Mouse (Mus musculus) stomach, postnatal 0 days (tissue): ENCODE results near the gene Zfp882. TPM values are rescaled to one million over a fixed set of nuclear protein-coding genes. Genes with fewer than 3 reads are reported as not detected.

Experiments
- ATAC-seq: fragments of 200-750 bp; cut with Nextera tagmentation; 2 replicates; pipeline ENCODE4 v1.8.0; 2017; ENCODE audit not compliant: low FRiP score, low TSS enrichment
- DNase-seq: peaks from one replicate; pipeline ENCODE4 v3.0.0-alpha.2; 2016; ENCODE audit warnings: low spot score
- H3K27ac ChIP-seq: fragments of 300-500 bp; sonication (generic); replicated peaks from 2 replicates; pipeline ENCODE4 v1.5.1; 2014; ENCODE audit warnings: mild to moderate bottlenecking, control low read depth
- H3K27me3 ChIP-seq: fragments of 300-500 bp; sonication (generic); 2 replicates; pipeline ENCODE4 v1.6.1; 2014; ENCODE audit warnings: low read length; ENCODE audit not compliant: control insufficient read depth, insufficient read depth
- H3K36me3 ChIP-seq: fragments of 300-500 bp; sonication (generic); 2 replicates; pipeline ENCODE4 v1.6.1; 2014; ENCODE audit warnings: low read length, mixed read lengths; ENCODE audit not compliant: control insufficient read depth, insufficient read depth
- H3K4me1 ChIP-seq: fragments of 300-500 bp; sonication (generic); replicated peaks from 2 replicates; pipeline ENCODE4 v1.6.1; 2014; ENCODE audit warnings: antibody characterized with exemption; ENCODE audit not compliant: control insufficient read depth, insufficient read depth
- H3K4me2 ChIP-seq: fragments of 300-500 bp; sonication (generic); replicated peaks from 2 replicates; pipeline ENCODE4 v1.6.1; 2014; ENCODE audit warnings: low read depth, mild to moderate bottlenecking, control low read depth, moderate library complexity
- H3K4me3 ChIP-seq: fragments of 300-500 bp; sonication (generic); 2 replicates; pipeline ENCODE4 v1.5.1; 2014; ENCODE audit warnings: low read depth, low read length, control low read depth
- H3K9ac ChIP-seq: fragments of 300-500 bp; sonication (generic); 2 replicates; pipeline ENCODE4 v1.6.1; 2014; ENCODE audit warnings: mild to moderate bottlenecking, low read length, control low read depth, mixed read lengths
- H3K9me3 ChIP-seq: fragments of 300-500 bp; sonication (generic); 2 replicates; pipeline ENCODE4 v1.6.1; 2016; ENCODE audit warnings: low read length; ENCODE audit not compliant: control insufficient read depth
- CTCF ChIP-seq: IDR thresholded peaks from 2 replicates; pipeline ENCODE4 v1.5.1; 2016; ENCODE audit warnings: antibody characterized with exemption, low read depth, mild to moderate bottlenecking, moderate library complexity
- EP300 ChIP-seq: optimal IDR thresholded peaks from 2 replicates; pipeline ENCODE3; 2016; ENCODE audit warnings: antibody characterized with exemption
- WGBS: fragments of 180-500 bp; shearing (Covaris S2); extraction: QIAGEN DNeasy Blood & Tissue Kit; methylation state at CpG from one replicate; pipeline ENCODE4 v1.1.7; 2014; 5-methylcytosine and 5-hydroxymethylcytosine counted together
- polyA plus RNA-seq: library from polyadenylated mRNA; unstranded; fragments of >200 nt; fragmentation: Nextera tagmentation; extraction: Ambion mirVana; gene quantifications from 2 replicates; pipeline ENCODE4 v1.2.1, GENCODE M21; 2015

Zfp882 gene
- polyA plus RNA-seq, 1 experiment from 2014 or later = 1.5 TPM

DNA sequence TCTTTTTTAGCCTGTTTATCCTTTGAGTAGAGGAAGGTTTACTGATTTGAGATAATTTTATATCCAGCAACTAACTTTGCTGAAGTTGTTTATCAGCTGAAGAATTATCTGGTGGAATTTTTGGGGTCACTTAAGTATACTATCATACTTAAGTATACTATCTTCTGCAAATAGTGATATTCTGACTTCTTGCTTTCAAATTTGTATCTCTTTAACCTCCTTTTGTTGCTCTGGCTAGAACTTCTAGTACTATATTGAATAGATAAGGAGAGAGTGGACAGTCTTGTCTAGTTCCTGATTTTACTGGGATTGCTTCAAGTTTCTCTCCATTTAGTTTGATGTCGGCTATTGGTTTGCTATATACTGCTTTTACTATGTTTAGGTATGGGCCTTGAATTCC lies 1.6 kb upstream of the Zfp882 start:
- Histone ChIP-seq H3K27me3 (no peaks in the 10 kb centered on the region), H3K27ac (no peak overlapping the region), H3K4me1 (no peaks in the 10 kb centered on the region), H3K9me3 (no peaks in the 10 kb centered on the region), H3K36me3 (no peaks in the 10 kb centered on the region), H3K9ac (no peak overlapping the region), H3K4me3 (no peak overlapping the region), H3K4me2 (no peak overlapping the region)
- no peak for ATAC-seq
- no peak for DNase-seq
- WGBS = 91% methylated on average over 1 of the region's 1 CpGs
- TF ChIP-seq CTCF (no peak), EP300 (no peak)

DNA sequence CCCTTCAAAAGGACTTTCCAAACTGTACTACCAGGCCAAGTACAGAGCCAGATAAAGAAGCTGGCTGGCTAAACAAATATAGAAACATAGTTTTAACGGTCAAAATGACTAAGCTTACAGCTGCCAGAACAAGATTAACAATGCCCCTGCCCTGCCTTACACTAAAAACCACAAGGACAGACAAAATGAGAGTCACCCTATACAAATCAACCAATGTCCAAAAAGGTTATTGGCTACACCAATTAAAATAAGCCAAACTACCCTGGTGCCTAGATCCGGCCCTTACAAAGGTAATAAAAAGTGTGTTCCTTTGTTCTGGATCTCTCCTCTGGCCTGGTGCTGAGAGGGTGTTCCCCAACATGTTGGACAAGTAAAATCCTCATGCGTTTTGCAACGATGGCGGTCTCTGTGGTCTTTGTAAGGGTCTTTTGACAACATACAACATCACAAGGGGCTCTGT lies 580 bp upstream of the Zfp882 start:
- Histone ChIP-seq H3K4me1 (no peaks in the 10 kb centered on the region), H3K4me2 (peak overlapping the region; percentile 62; the same call in 1 of the 2 replicates), H3K27ac (peak overlapping the region; percentile 94; the same call in 1 of the 2 replicates), H3K9ac (no peak overlapping the region), H3K9me3 (no peaks in the 10 kb centered on the region), H3K36me3 (no peaks in the 10 kb centered on the region), H3K4me3 (no peak overlapping the region), H3K27me3 (no peaks in the 10 kb centered on the region)
- TF ChIP-seq CTCF (no peak), EP300 (no peak)
- DNase-seq (no peak), ATAC-seq (no peak)
- WGBS = 89% methylated on average over 5 of the region's 5 CpGs

DNA sequence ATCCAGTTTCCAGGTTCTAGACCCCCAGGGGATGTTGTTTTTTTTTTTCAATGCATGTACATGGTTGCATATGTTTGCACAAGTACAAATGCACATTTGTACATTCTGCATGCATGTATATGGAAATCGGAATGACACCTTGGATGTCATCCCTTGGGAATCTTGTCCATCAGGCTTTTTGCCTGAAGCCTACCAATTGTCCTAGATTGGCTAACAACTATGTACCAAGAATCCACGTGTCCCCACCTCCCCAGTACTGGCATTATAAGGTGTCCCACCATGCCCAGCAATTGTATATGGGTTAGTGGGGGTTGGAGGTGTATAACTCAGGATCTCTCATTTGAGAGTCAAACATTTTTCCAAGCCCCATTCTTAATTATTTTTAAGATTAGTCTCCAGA lies 3.9 kb downstream of the Zfp882 start:
- no peaks in the 10 kb centered on the region for H3K27me3 ChIP-seq
- no peaks in the 10 kb centered on the region for H3K4me1 ChIP-seq
- no peak overlapping the region for H3K4me3 ChIP-seq
- H3K27ac ChIP-seq = no peak overlapping the region
- TF ChIP-seq CTCF (no peak), EP300 (no peak)
- H3K9ac ChIP-seq = no peak overlapping the region
- no peak overlapping the region for H3K4me2 ChIP-seq
- DNase-seq (no peak), ATAC-seq (no peak)
- peaks cover 3% of the 10 kb centered on the region; the same call in 1 of the 2 replicates for H3K36me3 ChIP-seq
- no peaks in the 10 kb centered on the region for H3K9me3 ChIP-seq
- WGBS = 74% methylated on average over 2 of the region's 2 CpGs

DNA sequence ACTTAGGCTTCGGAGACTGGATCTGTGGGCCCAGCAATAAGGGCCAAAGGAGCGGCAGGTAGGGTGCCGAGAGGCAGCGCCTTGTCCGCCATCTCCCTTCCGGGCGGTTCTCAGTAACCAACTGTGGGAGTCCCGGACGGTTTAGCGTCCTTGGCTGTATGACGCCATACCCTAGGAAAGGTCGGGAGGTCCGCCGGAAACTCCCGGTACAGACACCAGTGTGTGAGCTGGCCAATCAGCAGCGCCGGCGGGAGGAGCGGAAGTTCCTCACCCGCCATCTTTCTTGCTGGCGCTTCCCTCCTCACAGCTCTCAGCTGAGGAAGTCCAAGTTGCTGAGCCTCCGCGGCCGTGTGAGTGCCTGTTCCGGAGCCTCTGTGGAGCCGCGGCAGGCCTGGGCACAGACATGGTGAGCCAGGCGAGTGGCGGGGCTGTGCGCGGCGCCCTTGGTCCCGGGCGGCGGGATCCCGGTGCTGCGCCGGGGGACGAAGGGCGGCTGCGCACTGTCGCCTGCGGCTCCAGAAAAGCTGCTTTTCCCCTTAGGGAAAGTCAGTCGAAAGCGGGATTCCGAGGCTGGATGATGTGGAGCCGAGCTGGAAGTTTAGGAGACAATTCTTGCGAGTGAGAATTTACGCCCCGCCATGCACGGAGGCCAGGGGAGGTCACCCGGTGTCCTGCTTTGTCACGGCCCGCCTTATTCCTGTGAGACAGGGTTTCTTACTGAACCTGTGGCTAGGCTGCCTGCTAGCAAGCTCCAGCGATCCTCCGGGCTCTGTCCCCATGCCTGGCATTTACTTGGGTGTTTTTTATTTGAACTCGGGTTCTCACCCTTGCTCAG lies 14.4 kb downstream of the Zfp882 start:
- TF ChIP-seq EP300 = no peak
- no peak for TF ChIP-seq CTCF
- Histone ChIP-seq H3K4me1 (no peaks in the 10 kb centered on the region), H3K4me3 (peak overlapping the region; percentile 73), H3K9ac (peak overlapping the region; percentile 87), H3K9me3 (no peaks in the 10 kb centered on the region), H3K36me3 (no peaks in the 10 kb centered on the region), H3K27me3 (no peaks in the 10 kb centered on the region), H3K4me2 (peak overlapping the region; percentile 58), H3K27ac (peak overlapping the region; percentile 98)
- ATAC-seq (peak; percentile 100), DNase-seq (peak; percentile 96)
- under 1% methylated on average over 55 of the region's 57 CpGs for WGBS

DNA sequence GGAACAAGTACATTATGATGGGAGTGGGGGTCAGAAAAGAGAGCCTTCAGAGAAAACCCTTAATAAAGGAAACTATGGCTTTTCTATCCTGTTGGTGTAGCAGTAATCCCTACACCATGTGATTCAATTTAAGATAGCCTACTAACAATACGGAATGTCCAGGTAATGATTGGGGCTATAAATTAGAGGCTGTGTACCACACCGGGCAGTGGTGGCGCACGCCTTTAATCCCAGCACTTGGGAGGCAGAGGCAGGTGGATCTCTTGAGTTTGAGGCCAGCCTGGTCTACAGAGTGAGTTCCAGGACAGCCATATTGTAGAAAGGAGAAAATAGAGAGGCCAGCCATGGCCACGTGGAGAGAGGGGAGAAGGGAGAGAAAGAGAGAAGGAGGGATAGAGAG lies 17.4 kb downstream of the Zfp882 start:
- 92% methylated on average over 5 of the region's 5 CpGs for WGBS

DNA sequence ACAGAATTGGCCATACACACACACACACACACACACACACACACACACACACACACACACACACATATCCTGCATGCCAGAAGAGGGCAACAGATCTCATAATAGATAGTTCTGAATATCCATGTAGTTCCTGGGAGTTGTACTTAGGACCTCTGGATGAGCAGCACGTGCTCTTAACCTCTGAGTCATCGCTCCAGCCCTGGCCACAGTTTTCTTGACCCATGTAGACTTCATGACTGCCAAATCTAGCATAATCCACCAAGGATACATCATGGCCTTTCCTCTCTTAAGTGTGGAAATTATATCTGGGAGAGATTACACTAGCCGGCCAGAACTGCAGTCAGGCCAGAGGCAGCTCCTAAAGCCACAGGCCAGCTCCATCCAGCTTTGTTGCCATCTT lies 18.1 kb downstream of the Zfp882 start:
- H3K4me3 ChIP-seq = no peak overlapping the region
- H3K9ac ChIP-seq = no peak overlapping the region
- 80% methylated on average over 3 of the region's 3 CpGs for WGBS
- no peak overlapping the region for H3K27ac ChIP-seq
- DNase-seq = no peak
- no peak overlapping the region for H3K4me2 ChIP-seq
- TF ChIP-seq EP300 (no peak), CTCF (no peak)
- no peaks in the 10 kb centered on the region for H3K27me3 ChIP-seq
- no peak for ATAC-seq
- no peaks in the 10 kb centered on the region for H3K4me1 ChIP-seq
- H3K9me3 ChIP-seq = no peaks in the 10 kb centered on the region
- H3K36me3 ChIP-seq = peaks cover 7% of the 10 kb centered on the region; the same call in 1 of the 2 replicates

More for the DNA sequence above, 17.4 kb downstream of the Zfp882 start:
- Histone ChIP-seq H3K9ac (no peak overlapping the region), H3K4me2 (no peak overlapping the region), H3K27me3 (no peaks in the 10 kb centered on the region), H3K36me3 (peaks cover 4% of the 10 kb centered on the region; the same call in 1 of the 2 replicates), H3K4me3 (no peak overlapping the region), H3K4me1 (no peaks in the 10 kb centered on the region), H3K9me3 (no peaks in the 10 kb centered on the region), H3K27ac (no peak overlapping the region)
- no peak for TF ChIP-seq CTCF
- no peak for TF ChIP-seq EP300
- DNase-seq = no peak
- no peak for ATAC-seq
